Mouse (Mus musculus) lung, embryonic 14.5 days (tissue): ENCODE measurements around the gene 4933414I15Rik. TPM values are rescaled to one million over a fixed set of nuclear protein-coding genes. Genes with fewer than 3 reads are reported as not detected.

Source experiments
- ATAC-seq: fragments of 200-750 bp; cut with Nextera tagmentation; 2 replicates; pipeline ENCODE4 v1.8.0; 2017; ENCODE audit warnings: mild to moderate bottlenecking, moderate TSS enrichment, moderate library complexity; ENCODE audit not compliant: insufficient read depth
- DNase-seq: peaks from one replicate; pipeline ENCODE4 v3.0.0-alpha.2; 2015
- H3K27ac ChIP-seq: fragments of 300-500 bp; sonication (generic); 2 replicates; pipeline ENCODE4 v1.5.1; 2014; ENCODE audit warnings: low read depth, mild to moderate bottlenecking, moderate library complexity
- H3K27me3 ChIP-seq: fragments of 300-500 bp; sonication (generic); 2 replicates; pipeline ENCODE4 v1.6.1; 2014; ENCODE audit warnings: low read length, control low read depth; ENCODE audit not compliant: insufficient read depth
- H3K36me3 ChIP-seq: fragments of 300-500 bp; sonication (generic); 2 replicates; pipeline ENCODE4 v1.6.1; 2014; ENCODE audit warnings: control low read depth; ENCODE audit not compliant: insufficient read depth
- H3K4me1 ChIP-seq: fragments of 300-500 bp; sonication (generic); 2 replicates; pipeline ENCODE4 v1.6.1; 2014; ENCODE audit warnings: antibody characterized with exemption, control low read depth; ENCODE audit not compliant: insufficient read depth
- H3K4me2 ChIP-seq: fragments of 300-500 bp; sonication (generic); 2 replicates; pipeline ENCODE4 v1.6.1; 2014; ENCODE audit warnings: mild to moderate bottlenecking
- H3K4me3 ChIP-seq: fragments of 300-500 bp; sonication (generic); 2 replicates; pipeline ENCODE4 v1.5.1; 2014; ENCODE audit warnings: low read depth, low read length
- H3K9ac ChIP-seq: fragments of 300-500 bp; sonication (generic); 2 replicates; pipeline ENCODE4 v1.6.1; 2014
- H3K9me3 ChIP-seq: fragments of 300-500 bp; sonication (generic); 2 replicates; pipeline ENCODE4 v1.6.1; 2016; ENCODE audit warnings: low read depth, low read length, control low read depth
- CTCF ChIP-seq: IDR thresholded peaks from 2 replicates; pipeline ENCODE4 v1.5.1; 2016; ENCODE audit warnings: antibody characterized with exemption, low read depth
- WGBS: fragments of 180-500 bp; shearing (Covaris S2); extraction: QIAGEN DNeasy Blood & Tissue Kit; methylation state at CpG from one replicate; pipeline ENCODE4 v1.1.7; 2014; 5-methylcytosine and 5-hydroxymethylcytosine counted together
- polyA plus RNA-seq: library from polyadenylated mRNA; unstranded; fragments of >200 nt; fragmentation: Nextera tagmentation; extraction: Ambion mirVana; gene quantifications from 2 replicates; pipeline ENCODE4 v1.2.1, GENCODE M21; 2014

Gene 4933414I15Rik
- not detected in 2 replicates for polyA plus RNA-seq

DNA sequence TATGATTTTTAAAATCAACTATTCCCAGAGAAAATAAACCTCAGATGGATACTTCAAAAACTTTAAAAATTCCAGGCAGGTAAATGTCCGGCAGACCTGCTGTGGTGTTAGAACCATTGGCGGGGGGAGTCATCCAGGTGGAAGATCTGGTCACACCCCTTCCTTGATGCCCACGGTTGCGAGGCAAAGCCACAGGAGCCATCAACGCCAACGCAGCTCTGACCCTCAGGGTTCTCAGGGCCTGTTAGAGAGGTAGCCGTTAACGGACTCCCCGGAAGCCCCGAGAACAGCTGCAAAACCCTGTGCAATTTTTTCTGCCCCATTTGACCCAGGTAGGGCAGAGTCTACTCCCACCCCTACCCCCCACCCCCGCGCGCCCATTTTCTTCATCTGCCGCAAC is at the start of gene 4933414I15Rik:
TSS of gene 4933414I15Rik (minus strand) at position 260 of the 400 bp plus-strand sequence.
- WGBS, result 73% methylated on average over 14 of the region's 14 CpGs
- H3K36me3 ChIP-seq, result no peaks in the 10 kb centered on the region
- DNase-seq (no peak), ATAC-seq (no peak)
- H3K4me2 ChIP-seq, result no peak within 1 kb of the TSS
- no peak within 1 kb of the TSS for H3K9ac ChIP-seq
- no peaks in the 10 kb centered on the region for H3K4me1 ChIP-seq
- no peak within 1 kb of the TSS for H3K27ac ChIP-seq
- no peak within 1 kb of the TSS for H3K4me3 ChIP-seq
- H3K27me3 ChIP-seq, result no peaks in the 10 kb centered on the region
- TF ChIP-seq CTCF, result no peak
- no peaks in the 10 kb centered on the region for H3K9me3 ChIP-seq

DNA sequence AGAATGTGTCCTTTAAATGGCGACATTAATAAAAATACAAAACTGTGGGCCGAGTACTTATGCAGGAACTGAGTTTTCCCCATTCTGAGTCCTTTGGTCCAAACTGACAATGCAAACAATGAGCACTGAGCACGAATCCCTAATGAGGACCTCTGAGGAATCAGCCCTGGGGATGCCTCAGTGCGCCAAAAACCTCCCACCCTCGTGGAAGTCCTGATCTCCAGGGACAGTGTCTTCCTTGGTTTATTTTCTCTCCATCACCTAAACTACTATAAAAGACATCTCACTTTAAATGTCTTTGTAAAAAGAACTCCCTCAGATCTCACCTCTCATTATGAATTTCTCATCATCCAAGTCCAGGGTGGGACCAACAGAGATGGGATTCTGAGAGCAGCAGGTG is 38.1 kb upstream of the 4933414I15Rik start, which contains the start of gene Olfr1377:
TSS of gene Olfr1377 (plus strand) at position 301 of the 400 bp plus-strand sequence.
- H3K4me1 ChIP-seq, result no peaks in the 10 kb centered on the region

DNA sequence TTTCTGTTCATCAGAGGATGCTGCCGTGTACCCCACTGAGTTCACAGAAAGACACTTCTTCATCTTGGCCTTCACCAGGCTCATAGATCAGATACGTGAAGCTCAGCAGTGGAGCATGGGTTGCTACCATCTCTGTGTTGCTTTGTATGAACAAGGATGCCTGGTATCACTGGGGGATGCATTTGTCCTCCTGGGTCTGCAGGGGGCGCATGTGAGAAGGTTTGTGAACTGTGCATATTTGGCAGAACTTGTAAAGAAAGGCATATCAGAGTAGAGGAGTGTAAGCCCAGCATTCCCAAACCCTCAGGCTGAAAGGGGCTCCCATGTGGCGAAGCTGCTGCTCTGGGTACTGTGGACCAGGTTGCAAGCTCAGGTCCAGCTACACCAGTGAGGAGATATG is 33.7 kb upstream of the 4933414I15Rik start:
- no peak overlapping the region for H3K4me2 ChIP-seq
- no peaks in the 10 kb centered on the region for H3K4me1 ChIP-seq
- no peak overlapping the region for H3K27ac ChIP-seq
- ATAC-seq (no peak), DNase-seq (peak; percentile 23)
- H3K4me3 ChIP-seq, result no peak overlapping the region
- WGBS, result 68% methylated on average over 4 of the region's 4 CpGs
- H3K9me3 ChIP-seq, result no peaks in the 10 kb centered on the region
- H3K9ac ChIP-seq, result no peak overlapping the region
- no peaks in the 10 kb centered on the region for H3K27me3 ChIP-seq
- no peaks in the 10 kb centered on the region for H3K36me3 ChIP-seq
- TF ChIP-seq CTCF, result peak; percentile 48

More for the DNA sequence above, 38.1 kb upstream of the 4933414I15Rik start, which contains the start of gene Olfr1377:
- H3K27me3 ChIP-seq, result no peaks in the 10 kb centered on the region
- no peak for TF ChIP-seq CTCF
- H3K36me3 ChIP-seq, result no peaks in the 10 kb centered on the region
- no peak within 1 kb of the TSS for H3K9ac ChIP-seq
- H3K4me3 ChIP-seq, result no peak within 1 kb of the TSS
- ATAC-seq (no peak), DNase-seq (no peak)
- H3K27ac ChIP-seq, result no peak within 1 kb of the TSS
- H3K9me3 ChIP-seq, result no peaks in the 10 kb centered on the region
- WGBS, result 65% methylated on average over 5 of the region's 5 CpGs
- no peak within 1 kb of the TSS for H3K4me2 ChIP-seq

DNA sequence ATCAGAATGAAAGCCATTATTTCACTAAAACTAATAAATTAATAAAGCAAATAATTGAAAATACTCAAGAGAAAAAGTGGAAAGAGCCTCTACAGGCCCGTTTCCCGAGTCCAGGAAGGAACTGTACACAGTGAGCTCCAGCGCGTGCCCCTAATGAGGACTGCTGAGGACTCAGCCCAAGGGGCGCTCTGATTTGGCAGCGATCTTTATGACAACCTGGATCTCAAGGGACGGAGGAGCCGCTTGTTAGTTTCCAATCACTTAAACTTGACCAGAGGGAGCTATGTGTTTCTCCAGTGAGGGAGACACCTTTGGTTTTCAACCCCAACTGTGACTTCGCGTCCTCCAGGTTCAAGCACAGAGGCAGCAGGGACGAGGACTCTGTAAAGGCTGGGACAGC is 22.7 kb upstream of the 4933414I15Rik start, which contains the start of gene Olfr1378:
TSS of gene Olfr1378 (plus strand) at position 301 of the 400 bp plus-strand sequence.
- ATAC-seq (no peak), DNase-seq (no peak)
- TF ChIP-seq CTCF, result no peak
- H3K4me1 ChIP-seq, result no peaks in the 10 kb centered on the region
- H3K4me2 ChIP-seq, result no peak within 1 kb of the TSS
- no peaks in the 10 kb centered on the region for H3K27me3 ChIP-seq
- H3K36me3 ChIP-seq, result no peaks in the 10 kb centered on the region
- no peak within 1 kb of the TSS for H3K27ac ChIP-seq
- H3K9me3 ChIP-seq, result no peaks in the 10 kb centered on the region
- no peak within 1 kb of the TSS for H3K4me3 ChIP-seq
- H3K9ac ChIP-seq, result no peak within 1 kb of the TSS
- 81% methylated on average over 11 of the region's 11 CpGs for WGBS

DNA sequence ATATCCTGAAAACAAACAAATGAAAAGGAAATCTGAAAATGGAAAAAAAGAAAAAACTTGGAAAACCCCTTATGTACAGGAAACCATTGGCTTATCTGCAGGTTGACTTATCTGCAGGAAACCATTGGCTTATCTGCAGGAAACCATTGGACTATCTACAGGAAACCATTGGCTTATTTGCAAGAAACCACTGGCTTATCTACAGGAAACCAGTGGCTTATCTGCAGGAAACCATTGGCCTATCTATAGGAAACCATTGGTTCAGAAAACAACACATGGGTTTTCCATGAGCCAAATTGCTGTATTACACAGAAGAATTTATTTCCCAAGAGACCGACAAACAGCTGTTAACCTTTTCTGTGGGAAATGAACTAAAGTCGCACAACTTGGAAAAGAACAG is 21.3 kb upstream of the 4933414I15Rik start:
- no peak for TF ChIP-seq CTCF
- Histone ChIP-seq H3K4me3 (no peak overlapping the region), H3K36me3 (no peaks in the 10 kb centered on the region), H3K4me2 (no peak overlapping the region), H3K27ac (no peak overlapping the region), H3K27me3 (no peaks in the 10 kb centered on the region), H3K9ac (no peak overlapping the region), H3K9me3 (no peaks in the 10 kb centered on the region), H3K4me1 (no peaks in the 10 kb centered on the region)
- ATAC-seq (no peak), DNase-seq (peak; percentile 44)
- 81% methylated on average over 2 of the region's 2 CpGs for WGBS

DNA sequence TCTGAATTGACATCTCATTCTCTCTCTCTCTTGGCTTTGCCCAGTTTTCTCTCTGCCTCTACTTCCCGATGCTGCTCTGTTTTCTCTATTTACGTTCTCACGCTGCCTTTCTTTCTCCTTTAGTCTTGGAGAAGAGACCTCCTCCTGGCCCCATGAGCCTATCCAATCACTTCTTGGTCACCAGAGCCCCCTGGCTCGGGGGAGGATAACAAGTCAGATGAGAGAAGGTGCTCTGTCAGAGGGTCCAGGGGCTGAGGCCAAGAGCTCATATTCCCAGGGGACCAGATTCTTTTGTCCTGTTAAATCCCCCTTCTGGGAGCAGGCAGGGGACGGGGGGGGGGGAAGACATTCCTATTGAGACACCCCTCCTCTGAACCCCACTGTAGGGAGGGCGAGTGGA is 10.1 kb upstream of the 4933414I15Rik start, which contains the start of gene Prop1:
TSS of gene Prop1 (minus strand) at position 101 of the 400 bp plus-strand sequence.
- WGBS, result 57% methylated on average over 6 of the region's 6 CpGs
- no peak for TF ChIP-seq CTCF
- Histone ChIP-seq H3K9ac (no peak within 1 kb of the TSS), H3K36me3 (no peaks in the 10 kb centered on the region), H3K4me1 (no peaks in the 10 kb centered on the region), H3K27ac (no peak within 1 kb of the TSS), H3K9me3 (no peaks in the 10 kb centered on the region), H3K27me3 (no peaks in the 10 kb centered on the region), H3K4me3 (no peak within 1 kb of the TSS), H3K4me2 (no peak within 1 kb of the TSS)
- ATAC-seq, result no peak
- DNase-seq, result no peak

DNA sequence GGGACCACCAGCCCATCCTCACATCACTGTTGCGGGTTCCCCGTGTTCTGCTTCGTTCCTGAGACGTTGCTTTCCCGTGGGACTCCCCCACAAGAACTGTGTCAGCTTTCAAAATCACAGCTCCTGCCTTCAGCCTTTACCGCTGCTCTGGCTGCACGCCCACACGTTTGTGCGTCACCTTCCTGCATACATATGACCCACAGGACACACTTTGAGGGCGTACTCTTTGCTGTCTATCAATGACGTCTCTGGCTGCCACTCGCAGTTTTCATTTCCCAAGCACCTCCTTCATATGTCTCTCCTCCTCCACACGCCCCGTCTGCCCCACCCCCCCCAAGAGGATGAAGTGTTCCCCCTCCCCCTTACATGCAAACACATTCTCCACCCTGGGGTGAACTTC is 8.7 kb upstream of the 4933414I15Rik start:
- H3K4me2 ChIP-seq, result peak overlapping the region; percentile 20
- DNase-seq, result peak; percentile 36

More for the DNA sequence above, 8.7 kb upstream of the 4933414I15Rik start:
- no peak; the same call in 1 of the 2 replicates for ATAC-seq
- TF ChIP-seq CTCF, result no peak
- H3K4me1 ChIP-seq, result no peaks in the 10 kb centered on the region
- no peaks in the 10 kb centered on the region for H3K9me3 ChIP-seq
- H3K36me3 ChIP-seq, result no peaks in the 10 kb centered on the region
- H3K27ac ChIP-seq, result no peak overlapping the region
- no peak overlapping the region for H3K9ac ChIP-seq
- no peaks in the 10 kb centered on the region for H3K27me3 ChIP-seq
- no peak overlapping the region for H3K4me3 ChIP-seq
- WGBS, result 41% methylated on average over 14 of the region's 14 CpGs
